Mouse (Mus musculus): ENCODE data around the gene A030003K21Rik.
"Not testable (repeated sequence)": the region's sequence is repeated elsewhere in the genome, so short reads cannot be mapped to it uniquely, and the experiment has no call there.

A030003K21Rik gene

GRCm38 (mm10) chr1:82913434-82913833 lies 29.8 kb downstream of the A030003K21Rik start:
- in situ Hi-C loops (cut with MboI, MseI): not testable (repeated sequence)

GRCm38 (mm10) chr1:82913025-82913424 lies 30.2 kb downstream of the A030003K21Rik start, which contains the start of gene A030005L19Rik:
A030005L19Rik (plus strand) TSS chr1:82913325.
- in situ Hi-C loops (cut with MboI, MseI): no loop called here

GRCm38 (mm10) chr1:82905886-82906285 lies 37.3 kb downstream of the A030003K21Rik start:
- in situ Hi-C loops (cut with MboI, MseI): loop anchor here (10.0 kb wide), 1 partner anchor 59 kb away; the partner anchor contains the start of gene Gm47955

- in situ Hi-C loops (cut with MboI, MseI): loop anchor here (5.0 to 10.0 kb wide), 2 partner anchors 64 to 104 kb away; partner anchors contain the start of gene Gm47955
These were observed 42.0 kb downstream of the A030003K21Rik start for GRCm38 (mm10) chr1:82901201-82901600.

- in situ Hi-C loops (cut with MboI, MseI): loop anchor here (5.0 to 10.0 kb wide), 2 partner anchors 64 to 103 kb away; partner anchors contain the start of gene Gm47955
These were observed 42.6 kb downstream of the A030003K21Rik start for GRCm38 (mm10) chr1:82900567-82900966.

- in situ Hi-C loops (cut with MboI, MseI): no loop called here
These were observed 49.9 kb downstream of the A030003K21Rik start for GRCm38 (mm10) chr1:82893269-82893668.

Data from T-helper 1 cell (primary cell).